Mouse (Mus musculus) ES-E14 (cell line): Measurements from ENCODE around the gene Lpar6. TPM values are rescaled to one million over a fixed set of nuclear protein-coding genes. Genes with fewer than 3 reads are reported as not detected.

ENCODE experiments used
- DNase-seq: peaks from one replicate; pipeline ENCODE4 v3.0.0-alpha.2; 2013; ENCODE audit warnings: low read depth, low spot score
- H3K27ac ChIP-seq: 2 replicates; pipeline ENCODE4 v1.5.1; 2012; ENCODE audit warnings: low read depth, mild to moderate bottlenecking, low read length, moderate library complexity, mixed read lengths; ENCODE audit not compliant: poor library complexity, insufficient read depth, severe bottlenecking
- H3K36me3 ChIP-seq: 2 replicates; pipeline ENCODE4 v1.6.1; 2012; ENCODE audit warnings: mild to moderate bottlenecking, low read length, moderate library complexity, mixed read lengths; ENCODE audit not compliant: control insufficient read depth, poor library complexity, insufficient read depth, severe bottlenecking
- H3K4me1 ChIP-seq, 2 experiments: fragments of 150-350 bp in 1 of 2; sonication (generic) in 1 of 2; 2 replicates each; pipeline ENCODE4 v1.6.1; 2012; ENCODE audit warnings: low read length in 2 of 2, mild to moderate bottlenecking in 1 of 2, mixed read lengths in 1 of 2; ENCODE audit not compliant: control insufficient read depth in 2 of 2, insufficient read depth in 2 of 2, poor library complexity in 1 of 2
- H3K4me3 ChIP-seq, 2 experiments: fragments of 150-350 bp in 1 of 2; sonication (generic) in 1 of 2; 2 replicates each; pipeline ENCODE4 v1.5.1; 2012; ENCODE audit warnings: low read length in 2 of 2, low read depth in 1 of 2, mild to moderate bottlenecking in 1 of 2, mixed read lengths in 1 of 2; ENCODE audit not compliant: insufficient read depth in 1 of 2, poor library complexity in 1 of 2, severe bottlenecking in 1 of 2
- H3K9ac ChIP-seq: 2 replicates; pipeline ENCODE4 v1.6.1; 2012; ENCODE audit warnings: low read depth, mild to moderate bottlenecking, low read length, mixed read lengths; ENCODE audit not compliant: poor library complexity, insufficient read depth, severe bottlenecking
- H3K9me3 ChIP-seq: fragments of 150-350 bp; sonication (generic); 2 replicates; pipeline ENCODE4 v1.6.1; 2012; ENCODE audit warnings: low read depth, mild to moderate bottlenecking, low read length; ENCODE audit not compliant: control insufficient read depth, insufficient read depth
- CHD2 ChIP-seq: IDR thresholded peaks from 2 replicates; pipeline ENCODE4 v1.6.1; 2014; ENCODE audit warnings: mild to moderate bottlenecking, low read depth, low read length, inconsistent platforms
- HCFC1 ChIP-seq: IDR thresholded peaks from 2 replicates; pipeline ENCODE4 v1.6.1; 2012; ENCODE audit warnings: low read length, inconsistent platforms, borderline replicate concordance; ENCODE audit not compliant: insufficient read depth
- MAFK ChIP-seq: IDR thresholded peaks from 2 replicates; pipeline ENCODE4 v1.6.1; 2014; ENCODE audit warnings: mild to moderate bottlenecking, low read depth, low read length, inconsistent platforms; ENCODE audit not compliant: insufficient read depth
- ZC3H11A ChIP-seq: IDR thresholded peaks from 2 replicates; pipeline ENCODE4 v1.6.1; 2012; ENCODE audit warnings: low read depth, mild to moderate bottlenecking, inconsistent platforms, low read length, borderline replicate concordance
- ZNF384 ChIP-seq: IDR thresholded peaks from 2 replicates; pipeline ENCODE4 v1.6.1; 2012; ENCODE audit warnings: low read depth, low read length, inconsistent platforms
- in situ Hi-C, 2 experiments: fragments of 600-800 bp; cut with MboI; formaldehyde crosslinking; loops; one replicate each; pipeline ENCODE4 v1.15.1; 2025; ENCODE audit warnings: low sequenced_read_pairs in 2 of 2, inconsistent platforms in 1 of 2; ENCODE audit not compliant: unreplicated experiment in 2 of 2
- total RNA-seq: library from RNA; depleted of rRNA; stranded (reverse); fragments of 300-350 nt; gene quantifications from 2 replicates; pipeline ENCODE4 v1.2.3, GENCODE M21; 2012; rRNA removed

The Lpar6 gene
- total RNA-seq, 1 experiment = 6.2 TPM

GRCm38 (mm10) chr14:73271807-73272206 lies 34.1 kb downstream of the Lpar6 start:
- no peak overlapping the region for H3K9ac ChIP-seq
- no peak for DNase-seq
- H3K9me3 ChIP-seq = no peaks in the 10 kb centered on the region
- H3K4me3 ChIP-seq = no peak overlapping the region
- TF ChIP-seq HCFC1 (no peak), ZNF384 (no peak), CHD2 (no peak), ZC3H11A (no peak), MAFK (no peak)
- in situ Hi-C loops = no loop called here
- H3K4me1 ChIP-seq = no peaks in the 10 kb centered on the region
- no peak overlapping the region for H3K27ac ChIP-seq
- H3K36me3 ChIP-seq = no peaks in the 10 kb centered on the region

GRCm38 (mm10) chr14:73279096-73279495 lies 41.4 kb downstream of the Lpar6 start:
- no peak overlapping the region for H3K27ac ChIP-seq
- DNase-seq = no peak
- no peaks in the 10 kb centered on the region for H3K9me3 ChIP-seq
- H3K9ac ChIP-seq = no peak overlapping the region
- in situ Hi-C loops = no loop called here
- H3K4me3 ChIP-seq = no peak overlapping the region
- no peaks in the 10 kb centered on the region for H3K4me1 ChIP-seq
- no peak for TF ChIP-seq HCFC1
- no peak for TF ChIP-seq CHD2
- no peak for TF ChIP-seq MAFK
- TF ChIP-seq ZNF384 = no peak
- TF ChIP-seq ZC3H11A = no peak
- H3K36me3 ChIP-seq = no peaks in the 10 kb centered on the region

GRCm38 (mm10) chr14:73280996-73281395 lies 43.3 kb downstream of the Lpar6 start:
- H3K4me1 ChIP-seq = no peaks in the 10 kb centered on the region
- no peaks in the 10 kb centered on the region for H3K36me3 ChIP-seq
- no peak overlapping the region for H3K4me3 ChIP-seq
- TF ChIP-seq CHD2 (no peak), MAFK (no peak), HCFC1 (no peak), ZNF384 (no peak), ZC3H11A (no peak)
- no peak overlapping the region for H3K27ac ChIP-seq
- no peak overlapping the region for H3K9ac ChIP-seq
- in situ Hi-C loops = loop anchor here in 1 of 2 experiments (10.0 kb wide), 1 partner anchor 176 kb away; no protein-coding TSS in a partner anchor
- H3K9me3 ChIP-seq = no peaks in the 10 kb centered on the region
- no peak for DNase-seq

GRCm38 (mm10) chr14:73289915-73290314 lies 52.2 kb downstream of the Lpar6 start:
- no peak overlapping the region for H3K9ac ChIP-seq
- in situ Hi-C loops = loop anchor here in 1 of 2 experiments (10.0 kb wide), 1 partner anchor 185 kb away; no protein-coding TSS in a partner anchor
- no peak overlapping the region for H3K4me3 ChIP-seq
- no peaks in the 10 kb centered on the region for H3K4me1 ChIP-seq
- H3K36me3 ChIP-seq = no peaks in the 10 kb centered on the region
- DNase-seq = no peak
- no peak overlapping the region for H3K27ac ChIP-seq
- H3K9me3 ChIP-seq = no peaks in the 10 kb centered on the region
- TF ChIP-seq MAFK = no peak
- TF ChIP-seq ZNF384 = no peak
- no peak for TF ChIP-seq HCFC1
- TF ChIP-seq CHD2 = no peak
- TF ChIP-seq ZC3H11A = no peak

- H3K4me3 ChIP-seq = no peak overlapping the region
- no peak overlapping the region for H3K9ac ChIP-seq
- no peak for DNase-seq
- H3K4me1 ChIP-seq = no peaks in the 10 kb centered on the region
- in situ Hi-C loops = no loop called here
- H3K27ac ChIP-seq = no peak overlapping the region
- TF ChIP-seq CHD2 (no peak), MAFK (no peak), ZC3H11A (no peak), ZNF384 (no peak), HCFC1 (no peak)
- no peaks in the 10 kb centered on the region for H3K9me3 ChIP-seq
- H3K36me3 ChIP-seq = no peaks in the 10 kb centered on the region
Observed at GRCm38 (mm10) chr14:73292434-73292833, 54.7 kb downstream of the Lpar6 start.

Other genes with a start within 250 kb of the Lpar6 start
- gene Cysltr2, start 188.8 kb upstream of the Lpar6 start, total RNA-seq = 2.9 and 7.6 TPM in 2 replicates
- gene Rcbtb2, start 114.9 kb upstream of the Lpar6 start, total RNA-seq = 11.2 and 14.2 TPM in 2 replicates
- 4.7 and 8.1 TPM in 2 replicates for gene Rb1, start 87.9 kb downstream of the Lpar6 start, total RNA-seq
- gene Itm2b, start 147.4 kb downstream of the Lpar6 start, total RNA-seq = 97.7 and 159 TPM in 2 replicates